Mouse (Mus musculus) liver, embryonic 14.5 days (tissue): ENCODE results near the gene Uhmk1.

Source experiments
- CTCF ChIP-seq: IDR thresholded peaks from 2 replicates; pipeline ENCODE4 v1.5.1; 2016; ENCODE audit warnings: antibody characterized with exemption, low read depth, control low read depth
- EP300 ChIP-seq: IDR thresholded peaks from 2 replicates; pipeline ENCODE4 v1.6.1; 2016; ENCODE audit warnings: antibody characterized with exemption, low read depth

DNA sequence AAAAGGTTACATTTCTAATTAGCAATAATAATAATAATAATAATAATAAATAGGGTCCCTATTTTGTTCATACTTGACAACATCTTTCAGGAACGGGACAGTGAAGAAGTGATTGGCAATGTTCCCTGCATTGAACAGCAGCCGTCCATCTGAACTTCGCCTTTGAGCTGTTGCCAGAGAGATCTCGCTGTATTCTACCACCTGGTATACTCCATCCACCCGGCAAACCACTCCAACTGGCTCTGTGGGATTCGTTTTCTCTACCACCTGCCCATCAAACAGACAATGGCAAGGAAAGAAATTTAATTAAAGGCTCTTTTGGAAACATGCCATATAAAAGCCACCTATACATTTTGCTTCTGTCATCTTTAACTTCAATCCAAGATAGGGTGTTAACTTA, 64.3 kb downstream of the Uhmk1 start:
- no peak for TF ChIP-seq EP300
- no peak for TF ChIP-seq CTCF
